Mouse (Mus musculus) limb, embryonic 14.5 days (tissue): ENCODE results near the gene Fus. TPM values are rescaled to one million over a fixed set of nuclear protein-coding genes. Genes with fewer than 3 reads are reported as not detected.
A peak's percentile ranks its signal among the peaks of the same experiment; 100 is the strongest.

Experiments used
- ATAC-seq: fragments of 200-750 bp; cut with Nextera tagmentation; 2 replicates; pipeline ENCODE4 v1.8.0; 2017; ENCODE audit warnings: low read depth, moderate number of reproducible peaks, moderate TSS enrichment; ENCODE audit not compliant: low FRiP score
- DNase-seq: peaks from one replicate; pipeline ENCODE4 v3.0.0-alpha.2; 2015; ENCODE audit warnings: low spot score
- H3K27ac ChIP-seq: fragments of 300-500 bp; sonication (generic); replicated peaks from 2 replicates; pipeline ENCODE4 v1.5.1; 2014; ENCODE audit warnings: low read depth, mild to moderate bottlenecking, low read length, moderate library complexity, mixed read lengths
- H3K27me3 ChIP-seq: fragments of 300-500 bp; sonication (generic); 2 replicates; pipeline ENCODE4 v1.6.1; 2014; ENCODE audit warnings: low read length, mixed read lengths; ENCODE audit not compliant: control insufficient read depth, insufficient read depth
- H3K36me3 ChIP-seq: fragments of 300-500 bp; sonication (generic); 2 replicates; pipeline ENCODE4 v1.6.1; 2014; ENCODE audit warnings: mild to moderate bottlenecking, low read length, moderate library complexity, mixed read lengths; ENCODE audit not compliant: control insufficient read depth, insufficient read depth
- H3K4me1 ChIP-seq: fragments of 300-500 bp; sonication (generic); 2 replicates; pipeline ENCODE4 v1.6.1; 2014; ENCODE audit warnings: antibody characterized with exemption, low read length, mixed read lengths; ENCODE audit not compliant: control insufficient read depth, insufficient read depth
- H3K4me2 ChIP-seq: fragments of 300-500 bp; sonication (generic); replicated peaks from 2 replicates; pipeline ENCODE4 v1.6.1; 2014; ENCODE audit warnings: low read depth, mild to moderate bottlenecking, low read length, moderate library complexity; ENCODE audit not compliant: severe bottlenecking
- H3K4me3 ChIP-seq: fragments of 300-500 bp; sonication (generic); replicated peaks from 2 replicates; pipeline ENCODE4 v1.5.1; 2014; ENCODE audit warnings: low read length
- H3K9ac ChIP-seq: fragments of 300-500 bp; sonication (generic); 2 replicates; pipeline ENCODE4 v1.6.1; 2014; ENCODE audit warnings: mild to moderate bottlenecking, low read depth, low read length, moderate library complexity; ENCODE audit not compliant: severe bottlenecking
- H3K9me3 ChIP-seq: fragments of 300-500 bp; sonication (generic); 2 replicates; pipeline ENCODE4 v1.6.1; 2016; ENCODE audit warnings: low read length; ENCODE audit not compliant: control insufficient read depth
- POLR2A ChIP-seq: fragments of 200-500 bp; IDR thresholded peaks from 2 replicates; pipeline ENCODE4 v1.8.0; 2012; ENCODE audit warnings: inconsistent platforms, mild to moderate bottlenecking, moderate library complexity, borderline replicate concordance; ENCODE audit not compliant: insufficient read depth, insufficient read length; ENCODE audit errors: extremely low read depth
- WGBS: fragments of 180-500 bp; shearing (Covaris S2); extraction: QIAGEN DNeasy Blood & Tissue Kit; methylation state at CpG from one replicate; pipeline ENCODE4 v1.1.7; 2014; 5-methylcytosine and 5-hydroxymethylcytosine counted together
- polyA plus RNA-seq, 2 experiments: library from polyadenylated mRNA; depleted of rRNA in 1 of 2; stranded (reverse) in 1 of 2; unstranded in 1 of 2; fragments of >200 nt; fragmentation: Nextera tagmentation in 1 of 2; extraction: Ambion mirVana in 1 of 2; gene quantifications; 2 replicates each; pipeline versions ENCODE4 v1.2.1 to v1.2.3; 2012 to 2014

Gene Fus
- polyA plus RNA-seq, 2 experiments: 60.9 to 999 TPM

GRCm38 (mm10) chr7:128003688-128004087 is 36.4 kb downstream of the Fus start, which contains the start of gene Trim72:
Gene Trim72 (plus strand): TSS chr7:128003949.
- H3K9me3 ChIP-seq: no peaks in the 10 kb centered on the region
- no peak for DNase-seq
- H3K9ac ChIP-seq: peak within 1 kb of the TSS; percentile 40; the same call in 1 of the 2 replicates
- H3K4me1 ChIP-seq: peaks cover 15% of the 10 kb centered on the region
- H3K4me2 ChIP-seq: peak within 1 kb of the TSS; percentile 34
- no peak for TF ChIP-seq POLR2A
- 88% methylated on average over 2 of the region's 2 CpGs for WGBS
- no peaks in the 10 kb centered on the region for H3K36me3 ChIP-seq
- ATAC-seq: peak; percentile 27; the same call in 1 of the 2 replicates
- peak within 1 kb of the TSS; percentile 34; the same call in 1 of the 2 replicates for H3K27ac ChIP-seq
- H3K4me3 ChIP-seq: peak within 1 kb of the TSS; percentile 18
- H3K27me3 ChIP-seq: no peaks in the 10 kb centered on the region

GRCm38 (mm10) chr7:128004150-128004486 is 36.9 kb downstream of the Fus start:
- no peaks in the 10 kb centered on the region for H3K9me3 ChIP-seq
- H3K4me3 ChIP-seq: peak overlapping the region; percentile 18
- H3K36me3 ChIP-seq: no peaks in the 10 kb centered on the region
- peak; percentile 81; the same call in 1 of the 2 replicates for ATAC-seq
- peak overlapping the region; percentile 34 for H3K4me2 ChIP-seq
- DNase-seq: no peak
- no peak for TF ChIP-seq POLR2A
- 0 out of 2 replicates have a peak overlapping the region, but pooled peaks have one; percentile 34 for H3K27ac ChIP-seq
- no peaks in the 10 kb centered on the region for H3K27me3 ChIP-seq
- H3K4me1 ChIP-seq: peaks cover 15% of the 10 kb centered on the region
- H3K9ac ChIP-seq: peak overlapping the region; percentile 40; the same call in 1 of the 2 replicates
- WGBS: 49% methylated on average over 5 of the region's 5 CpGs

- TF ChIP-seq POLR2A: no peak
- Histone ChIP-seq H3K4me3 (peak overlapping the region; percentile 18), H3K27ac (peak overlapping the region; percentile 34; the same call in 1 of the 2 replicates), H3K9me3 (no peaks in the 10 kb centered on the region), H3K27me3 (no peaks in the 10 kb centered on the region), H3K9ac (peak overlapping the region; percentile 40; the same call in 1 of the 2 replicates), H3K4me2 (peak overlapping the region; percentile 34), H3K36me3 (no peaks in the 10 kb centered on the region), H3K4me1 (peaks cover 15% of the 10 kb centered on the region)
- WGBS: 13% methylated on average over 35 of the region's 35 CpGs
- DNase-seq (peak; percentile 65), ATAC-seq (peak; percentile 45; the same call in 1 of the 2 replicates)
Measured at GRCm38 (mm10) chr7:128004487-128005362, 37.5 kb downstream of the Fus start.

GRCm38 (mm10) chr7:128006193-128006592 is 38.9 kb downstream of the Fus start:
- Histone ChIP-seq H3K36me3 (no peaks in the 10 kb centered on the region), H3K9me3 (no peaks in the 10 kb centered on the region), H3K4me2 (no peak overlapping the region), H3K4me3 (no peak overlapping the region), H3K4me1 (peaks cover 15% of the 10 kb centered on the region), H3K27ac (no peak overlapping the region), H3K27me3 (no peaks in the 10 kb centered on the region), H3K9ac (no peak overlapping the region)
- TF ChIP-seq POLR2A: no peak
- WGBS: 72% methylated on average over 7 of the region's 7 CpGs
- no peak for DNase-seq
- ATAC-seq: no peak

- H3K4me3 ChIP-seq: no peak overlapping the region
- H3K27me3 ChIP-seq: no peaks in the 10 kb centered on the region
- TF ChIP-seq POLR2A: no peak
- no peak overlapping the region for H3K27ac ChIP-seq
- H3K4me1 ChIP-seq: peaks cover 3% of the 10 kb centered on the region
- ATAC-seq: 0 out of 2 replicates have a peak, but pooled peaks have one; percentile 9
- 45% methylated on average over 35 of the region's 40 CpGs for WGBS
- DNase-seq: no peak
- no peak overlapping the region for H3K9ac ChIP-seq
- H3K9me3 ChIP-seq: no peaks in the 10 kb centered on the region
- H3K4me2 ChIP-seq: no peak overlapping the region
- no peaks in the 10 kb centered on the region for H3K36me3 ChIP-seq
Measured at GRCm38 (mm10) chr7:128009715-128010340, 42.6 kb downstream of the Fus start.
